Mouse (Mus musculus) megakaryocyte, embryonic 14.5 days (primary cell): Measurements from ENCODE around the gene Mon1a. TPM values are rescaled to one million over a fixed set of nuclear protein-coding genes. Genes with fewer than 3 reads are reported as not detected.

ENCODE experiments used
- H3K27me3 ChIP-seq: replicated peaks from 2 replicates; pipeline ENCODE3; 2012; ENCODE audit warnings: inconsistent platforms
- H3K36me3 ChIP-seq: replicated peaks from 2 replicates; pipeline ENCODE3; 2012; ENCODE audit warnings: low read length, inconsistent platforms, mixed read lengths
- H3K4me1 ChIP-seq: 2 replicates; pipeline ENCODE4 v1.6.1; 2012; ENCODE audit warnings: inconsistent platforms
- H3K4me3 ChIP-seq: replicated peaks from 2 replicates; pipeline ENCODE3; 2012; ENCODE audit warnings: moderate library complexity, mild to moderate bottlenecking, inconsistent platforms
- H3K9me3 ChIP-seq: 2 replicates; pipeline ENCODE4 v1.6.1; 2012; ENCODE audit warnings: inconsistent platforms
- FLI1 ChIP-seq: IDR thresholded peaks from 2 replicates; pipeline ENCODE4 v1.6.1; 2012; ENCODE audit warnings: low read length, inconsistent platforms, mixed read lengths
- GATA1 ChIP-seq: IDR thresholded peaks from 3 replicates; pipeline ENCODE4 v1.6.1; 2012; ENCODE audit warnings: mixed read lengths, low read length, inconsistent platforms, borderline replicate concordance
- polyA plus RNA-seq: library from polyadenylated mRNA; stranded (reverse); fragments of >175 nt; gene quantifications from 2 replicates; pipeline ENCODE4 v1.2.3, GENCODE M21; 2012; ENCODE audit warnings: low replicate concordance; ENCODE audit not compliant: insufficient read depth

Gene Mon1a
- polyA plus RNA-seq, 1 experiment = 19.6 TPM

GRCm38 (mm10) chr9:107888267-107888850, 408 bp downstream of the Mon1a start:
- no peaks in the 10 kb centered on the region for H3K27me3 ChIP-seq
- H3K4me3 ChIP-seq = peak overlapping the region; percentile 96
- peaks cover 24% of the 10 kb centered on the region for H3K4me1 ChIP-seq
- no peaks in the 10 kb centered on the region for H3K9me3 ChIP-seq
- TF ChIP-seq FLI1 (no peak), GATA1 (no peak)
- H3K36me3 ChIP-seq = peaks cover 26% of the 10 kb centered on the region

DNA sequence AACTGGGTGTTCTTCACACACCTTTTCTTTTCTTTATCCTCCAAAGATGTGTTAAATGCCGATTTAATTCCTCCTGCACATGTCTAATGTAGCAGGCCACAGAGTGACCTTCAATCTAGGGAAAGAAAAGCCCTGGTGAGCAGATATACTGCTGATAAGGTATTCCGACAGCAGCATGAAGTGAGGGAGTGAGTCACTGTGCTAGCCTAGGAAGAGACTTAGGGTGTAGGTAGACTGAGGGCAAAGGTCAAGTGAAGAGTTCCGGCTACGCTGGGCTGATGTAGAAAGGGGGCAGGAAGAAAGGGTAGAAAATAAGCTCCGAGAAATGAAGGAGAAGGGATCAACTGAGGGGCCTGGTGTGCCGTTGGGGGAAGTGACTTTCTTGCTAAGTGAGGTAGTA, 2.3 kb downstream of the Mon1a start:
- H3K36me3 ChIP-seq = peaks cover 28% of the 10 kb centered on the region
- H3K27me3 ChIP-seq = no peaks in the 10 kb centered on the region
- H3K4me1 ChIP-seq = peaks cover 29% of the 10 kb centered on the region
- TF ChIP-seq FLI1 (no peak), GATA1 (no peak)
- H3K9me3 ChIP-seq = no peaks in the 10 kb centered on the region
- no peak overlapping the region for H3K4me3 ChIP-seq

GRCm38 (mm10) chr9:107891023-107891422, 3.1 kb downstream of the Mon1a start:
- Histone ChIP-seq H3K36me3 (peaks cover 32% of the 10 kb centered on the region), H3K9me3 (no peaks in the 10 kb centered on the region)
- no peak for TF ChIP-seq GATA1
- TF ChIP-seq FLI1 = no peak

GRCm38 (mm10) chr9:107898563-107898962, 10.6 kb downstream of the Mon1a start:
- no peak overlapping the region for H3K4me3 ChIP-seq
- H3K4me1 ChIP-seq = peaks cover 8% of the 10 kb centered on the region; the same call in 1 of the 2 replicates
- no peaks in the 10 kb centered on the region for H3K9me3 ChIP-seq
- H3K36me3 ChIP-seq = peaks cover 71% of the 10 kb centered on the region
- no peaks in the 10 kb centered on the region for H3K27me3 ChIP-seq
- no peak for TF ChIP-seq FLI1
- TF ChIP-seq GATA1 = no peak

More at GRCm38 (mm10) chr9:107891023-107891422, 3.1 kb downstream of the Mon1a start:
- Histone ChIP-seq H3K4me3 (no peak overlapping the region), H3K4me1 (peaks cover 29% of the 10 kb centered on the region), H3K27me3 (no peaks in the 10 kb centered on the region)

GRCm38 (mm10) chr9:107899855-107900254, 11.9 kb downstream of the Mon1a start:
- Histone ChIP-seq H3K27me3 (no peaks in the 10 kb centered on the region), H3K36me3 (peaks cover 72% of the 10 kb centered on the region), H3K4me1 (peaks cover 4% of the 10 kb centered on the region), H3K4me3 (no peak overlapping the region), H3K9me3 (no peaks in the 10 kb centered on the region)
- TF ChIP-seq FLI1 (no peak), GATA1 (no peak)

GRCm38 (mm10) chr9:107900840-107901626, 13.1 kb downstream of the Mon1a start:
- Histone ChIP-seq H3K4me3 (no peak overlapping the region), H3K4me1 (peaks cover 15% of the 10 kb centered on the region), H3K27me3 (no peaks in the 10 kb centered on the region), H3K9me3 (no peaks in the 10 kb centered on the region), H3K36me3 (peaks cover 68% of the 10 kb centered on the region)
- TF ChIP-seq FLI1 (no peak), GATA1 (no peak)

DNA sequence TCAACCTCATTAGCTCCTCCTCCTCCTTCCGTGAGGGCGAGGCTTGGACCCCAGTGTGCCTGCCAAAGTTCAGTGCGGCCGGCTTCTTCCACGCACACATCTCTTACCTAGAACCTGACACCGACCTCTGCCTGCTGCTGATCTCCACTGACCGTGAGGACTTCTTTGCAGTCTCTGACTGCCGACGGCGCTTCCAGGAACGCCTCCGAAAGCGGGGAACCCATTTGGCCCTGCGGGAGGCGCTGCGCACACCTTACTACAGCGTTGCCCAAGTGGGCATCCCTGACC, 13.6 kb downstream of the Mon1a start:
- H3K36me3 ChIP-seq = peaks cover 65% of the 10 kb centered on the region
- peaks cover 3% of the 10 kb centered on the region for H3K27me3 ChIP-seq
- H3K9me3 ChIP-seq = no peaks in the 10 kb centered on the region
- no peak overlapping the region for H3K4me3 ChIP-seq
- TF ChIP-seq FLI1 = no peak
- TF ChIP-seq GATA1 = no peak
- H3K4me1 ChIP-seq = peaks cover 20% of the 10 kb centered on the region

DNA sequence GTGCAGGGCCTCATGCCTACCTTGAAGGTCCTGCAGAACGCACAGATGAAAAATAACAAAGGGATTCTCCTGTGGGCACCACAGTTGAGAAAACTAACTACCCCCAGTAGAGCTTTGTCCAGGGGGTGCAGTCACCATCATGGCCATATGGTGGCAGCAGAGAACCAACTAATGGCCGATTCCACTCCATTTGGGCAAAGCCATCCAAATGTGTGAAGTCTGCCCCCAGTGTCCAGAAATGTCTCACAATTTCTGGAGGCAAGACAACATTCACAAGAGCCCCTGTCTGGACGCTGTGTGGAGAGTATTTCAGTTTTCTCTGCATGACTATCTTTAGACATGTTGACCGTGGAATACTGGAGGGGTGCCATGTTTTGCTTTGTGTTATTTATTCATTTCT, 16.8 kb downstream of the Mon1a start:
- no peak overlapping the region for H3K4me3 ChIP-seq
- peaks cover 34% of the 10 kb centered on the region for H3K4me1 ChIP-seq
- no peaks in the 10 kb centered on the region for H3K9me3 ChIP-seq
- TF ChIP-seq GATA1 (no peak), FLI1 (no peak)
- peaks cover 22% of the 10 kb centered on the region for H3K27me3 ChIP-seq
- peaks cover 39% of the 10 kb centered on the region for H3K36me3 ChIP-seq

DNA sequence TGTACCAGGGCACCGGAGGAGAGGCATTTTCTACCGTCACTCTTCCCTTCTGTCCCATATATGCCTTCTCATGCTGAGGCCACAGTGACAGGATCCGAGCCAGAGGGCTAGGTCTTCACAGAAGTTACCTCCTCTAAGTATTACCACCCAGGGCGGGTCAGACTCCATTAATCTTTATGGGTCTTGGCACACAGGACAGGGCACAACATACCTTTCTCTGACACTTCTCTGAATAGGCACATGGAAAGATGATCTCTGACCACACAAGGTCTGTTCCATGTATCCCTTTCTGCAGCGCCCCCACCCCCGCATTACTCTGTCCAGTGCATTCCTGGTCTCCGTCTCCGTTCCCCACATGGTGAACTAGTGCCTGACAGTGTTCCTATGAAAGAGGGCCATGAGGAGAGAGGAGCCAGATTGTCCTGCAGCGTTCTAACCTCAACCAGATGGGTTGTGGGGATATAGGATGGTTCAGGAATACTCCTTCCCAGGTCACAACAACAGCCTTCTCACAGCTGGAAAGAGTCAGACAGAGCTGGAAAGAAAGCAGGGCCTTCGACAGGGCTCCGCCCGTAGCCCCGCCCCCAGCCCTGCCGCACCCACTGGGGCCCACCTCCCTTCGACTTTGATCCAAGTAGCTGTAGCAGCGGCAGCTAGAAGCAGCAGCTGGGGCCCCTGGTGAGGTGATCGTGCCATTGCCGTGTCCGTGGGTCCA, 18.5 kb downstream of the Mon1a start, which contains the start of gene Mst1r:
Gene Mst1r (plus strand): TSS at position 622 of the 715 bp plus-strand sequence.
- Histone ChIP-seq H3K4me1 (peaks cover 34% of the 10 kb centered on the region), H3K4me3 (peak within 1 kb of the TSS; percentile 75)

More for the DNA sequence above, 18.5 kb downstream of the Mon1a start, which contains the start of gene Mst1r:
- TF ChIP-seq GATA1 (no peak), FLI1 (no peak)
- peaks cover 34% of the 10 kb centered on the region for H3K27me3 ChIP-seq
- H3K36me3 ChIP-seq = peaks cover 22% of the 10 kb centered on the region
- H3K9me3 ChIP-seq = no peaks in the 10 kb centered on the region
